Mouse (Mus musculus) kidney, embryonic 15.5 days (tissue): ENCODE results near the gene Ikzf4. TPM values are rescaled to one million over a fixed set of nuclear protein-coding genes. Genes with fewer than 3 reads are reported as not detected.
"Not testable (repeated sequence)": the region's sequence is repeated elsewhere in the genome, so short reads cannot be mapped to it uniquely, and the experiment has no call there.

ENCODE experiments used
- ATAC-seq: fragments of 200-750 bp; cut with Nextera tagmentation; replicated peaks from 2 replicates; pipeline ENCODE4 v1.8.0; 2017; ENCODE audit warnings: moderate TSS enrichment; ENCODE audit not compliant: low FRiP score
- H3K27ac ChIP-seq: fragments of 300-500 bp; sonication (generic); 2 replicates; pipeline ENCODE4 v1.5.1; 2015; ENCODE audit warnings: mild to moderate bottlenecking, inconsistent platforms
- H3K27me3 ChIP-seq: fragments of 300-500 bp; sonication (generic); 2 replicates; pipeline ENCODE4 v1.6.1; 2015; ENCODE audit warnings: inconsistent platforms
- H3K36me3 ChIP-seq: fragments of 300-500 bp; sonication (generic); 2 replicates; pipeline ENCODE4 v1.6.1; 2015; ENCODE audit warnings: inconsistent platforms
- H3K4me1 ChIP-seq: fragments of 300-500 bp; sonication (generic); 2 replicates; pipeline ENCODE4 v1.6.1; 2015; ENCODE audit warnings: inconsistent platforms
- H3K4me2 ChIP-seq: fragments of 300-500 bp; sonication (generic); 2 replicates; pipeline ENCODE4 v1.6.1; 2015; ENCODE audit warnings: moderate library complexity, mild to moderate bottlenecking, inconsistent platforms
- H3K4me3 ChIP-seq: fragments of 300-500 bp; sonication (generic); replicated peaks from 2 replicates; pipeline ENCODE4 v1.5.1; 2015; ENCODE audit warnings: mild to moderate bottlenecking, inconsistent platforms
- H3K9ac ChIP-seq: fragments of 300-500 bp; sonication (generic); 2 replicates; pipeline ENCODE4 v1.6.1; 2015; ENCODE audit warnings: mild to moderate bottlenecking, inconsistent platforms
- H3K9me3 ChIP-seq: fragments of 300-500 bp; sonication (generic); replicated peaks from 2 replicates; pipeline ENCODE4 v1.6.1; 2016; ENCODE audit warnings: inconsistent platforms
- WGBS: fragments of 180-500 bp; shearing (Covaris S2); methylation state at CpG from one replicate; pipeline ENCODE4 v1.1.7; 2015; ENCODE audit warnings: mixed read lengths; 5-methylcytosine and 5-hydroxymethylcytosine counted together
- polyA plus RNA-seq: library from polyadenylated mRNA; unstranded; fragments of >200 nt; fragmentation: Nextera tagmentation; extraction: Ambion mirVana; gene quantifications from 2 replicates; pipeline ENCODE4 v1.2.1, GENCODE M21; 2015

Gene Ikzf4
- polyA plus RNA-seq, 1 experiment from 2014 or later, result 2.2 TPM

DNA sequence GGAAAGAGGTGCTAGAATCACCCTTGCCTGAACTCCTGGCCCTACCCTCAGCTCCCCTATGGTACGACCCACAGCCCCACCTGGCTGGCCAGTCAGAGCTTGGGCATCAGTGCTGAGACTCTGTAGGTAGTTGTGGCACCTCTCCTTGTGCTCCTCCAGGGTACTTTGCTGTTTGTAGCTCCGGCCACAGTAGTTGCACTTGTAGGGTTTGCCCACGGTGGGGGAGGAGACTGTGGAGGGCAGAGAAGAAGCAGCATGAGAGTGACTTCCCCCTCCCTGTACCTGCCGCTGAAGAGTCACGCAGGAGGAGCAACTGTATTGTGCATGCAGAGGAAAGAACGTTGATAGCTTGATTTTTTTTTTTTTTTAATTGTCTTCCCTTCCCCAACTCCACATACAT is 9.2 kb downstream of the Ikzf4 start:
- H3K27ac ChIP-seq, result no peak overlapping the region
- peaks cover 16% of the 10 kb centered on the region for H3K36me3 ChIP-seq
- WGBS, result 55% methylated on average over 6 of the region's 6 CpGs
- H3K4me2 ChIP-seq, result peak overlapping the region; percentile 14; the same call in 1 of the 2 replicates
- H3K4me1 ChIP-seq, result 0 out of 2 replicates have a peak, but pooled peaks cover 4% of the 10 kb centered on the region
- H3K27me3 ChIP-seq, result no peaks in the 10 kb centered on the region
- ATAC-seq, result 0 out of 2 replicates have a peak, but pooled peaks have one; percentile 3
- H3K9ac ChIP-seq, result 0 out of 2 replicates have a peak overlapping the region, but pooled peaks have one; percentile 18
- H3K9me3 ChIP-seq, result no peaks in the 10 kb centered on the region
- no peak overlapping the region for H3K4me3 ChIP-seq

DNA sequence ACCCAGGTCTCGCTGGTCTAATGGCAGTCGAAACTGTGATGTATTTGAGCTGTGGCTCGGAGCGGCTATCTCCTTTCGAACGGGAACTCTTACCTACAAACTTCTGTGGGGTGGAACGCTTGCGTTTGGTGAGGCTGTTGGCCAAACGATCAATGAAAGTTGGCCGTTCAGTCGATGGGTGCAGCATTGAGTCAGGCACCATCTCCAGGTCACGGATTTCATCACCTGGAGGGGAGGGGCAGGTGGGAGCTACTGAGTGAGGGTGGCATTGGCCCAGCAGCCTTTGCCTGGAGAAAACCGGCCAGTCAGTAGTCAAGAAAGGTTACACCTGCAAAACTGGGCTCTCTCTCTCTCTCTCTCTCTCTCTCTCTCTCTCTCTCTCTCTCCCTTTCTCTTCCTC is 10.1 kb downstream of the Ikzf4 start:
- no peak overlapping the region for H3K4me2 ChIP-seq
- H3K36me3 ChIP-seq, result peaks cover 16% of the 10 kb centered on the region
- H3K27me3 ChIP-seq, result no peaks in the 10 kb centered on the region
- H3K4me3 ChIP-seq, result no peak overlapping the region
- no peak for ATAC-seq
- 94% methylated on average over 13 of the region's 13 CpGs for WGBS
- 0 out of 2 replicates have a peak, but pooled peaks cover 4% of the 10 kb centered on the region for H3K4me1 ChIP-seq
- H3K9me3 ChIP-seq, result no peaks in the 10 kb centered on the region
- no peak overlapping the region for H3K9ac ChIP-seq
- no peak overlapping the region for H3K27ac ChIP-seq

DNA sequence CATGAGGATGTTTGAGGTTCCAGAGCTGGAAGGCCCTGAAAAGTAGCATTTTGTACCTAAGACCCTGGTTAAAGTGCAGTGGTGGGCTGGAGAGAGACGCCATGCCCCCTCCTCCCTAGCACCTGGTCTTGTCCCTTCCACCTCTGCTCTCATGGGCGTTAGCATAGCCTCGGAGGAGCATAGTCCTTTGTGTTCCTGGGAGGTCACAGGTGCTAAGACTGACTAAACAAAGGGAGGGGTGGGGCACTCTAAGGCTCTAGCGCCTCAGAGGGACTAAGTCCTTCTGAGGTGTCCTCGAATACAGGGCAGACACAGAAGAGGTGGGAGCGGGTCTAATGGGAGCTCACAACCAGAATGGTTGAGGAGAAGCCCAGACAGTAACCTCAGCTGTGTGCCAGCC is 14.2 kb downstream of the Ikzf4 start:
- ATAC-seq, result no peak
- no peak overlapping the region for H3K27ac ChIP-seq
- H3K9me3 ChIP-seq, result no peaks in the 10 kb centered on the region
- 24% methylated on average over 6 of the region's 6 CpGs for WGBS
- H3K9ac ChIP-seq, result no peak overlapping the region
- no peak overlapping the region for H3K4me3 ChIP-seq
- H3K36me3 ChIP-seq, result peaks cover 16% of the 10 kb centered on the region
- H3K4me1 ChIP-seq, result no peaks in the 10 kb centered on the region
- no peak overlapping the region for H3K4me2 ChIP-seq
- no peaks in the 10 kb centered on the region for H3K27me3 ChIP-seq

DNA sequence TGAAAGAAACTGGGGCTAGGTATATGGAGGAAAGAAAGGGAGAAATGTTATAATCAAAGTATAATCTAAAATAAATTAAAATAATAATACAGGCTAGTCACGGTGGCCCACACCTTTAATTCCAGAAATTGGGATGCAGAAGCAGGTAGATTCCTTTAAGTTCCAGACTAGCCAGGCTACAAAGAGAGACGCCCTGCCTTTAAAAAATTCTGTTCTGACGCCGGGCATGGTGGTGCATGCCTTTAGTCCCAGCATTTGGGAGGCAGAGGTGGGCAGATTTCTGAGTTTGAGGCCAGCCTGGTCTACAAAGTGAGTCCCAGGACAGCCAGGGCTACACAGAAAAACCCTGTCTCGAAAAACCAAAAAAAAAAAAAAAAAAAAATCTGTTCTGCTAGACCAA is 15.5 kb downstream of the Ikzf4 start:
- ATAC-seq, H3K4me1 ChIP-seq, H3K27me3 ChIP-seq, H3K4me2 ChIP-seq, H3K4me3 ChIP-seq, H3K27ac ChIP-seq, H3K9ac ChIP-seq, H3K9me3 ChIP-seq: not testable (repeated sequence)
- 82% methylated on average over 5 of the region's 5 CpGs for WGBS
- H3K36me3 ChIP-seq, result peaks cover 13% of the 10 kb centered on the region

DNA sequence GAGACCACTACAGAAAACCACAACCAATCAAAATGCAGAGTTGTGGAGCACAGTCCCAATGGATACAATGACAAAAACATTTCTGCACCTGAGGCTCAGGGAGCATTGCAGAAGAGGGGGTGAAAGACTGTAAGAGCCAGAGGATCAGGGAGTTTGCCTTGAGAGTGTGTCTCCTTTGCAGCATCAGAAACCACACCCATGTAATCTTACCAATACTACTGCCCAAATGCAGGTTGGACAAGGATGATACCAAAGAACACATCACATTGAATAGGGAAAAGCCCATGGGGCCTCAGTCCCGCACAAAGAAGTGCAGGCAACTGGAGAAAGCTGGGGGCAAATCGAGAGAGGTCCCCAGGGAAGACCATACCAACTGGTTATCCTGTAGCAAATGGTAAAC is 16.0 kb downstream of the Ikzf4 start:
- Histone ChIP-seq H3K27me3 (no peaks in the 10 kb centered on the region), H3K4me2 (no peak overlapping the region), H3K27ac (no peak overlapping the region), H3K9ac (no peak overlapping the region), H3K36me3 (peaks cover 16% of the 10 kb centered on the region), H3K4me1 (peaks cover 9% of the 10 kb centered on the region), H3K9me3 (no peaks in the 10 kb centered on the region), H3K4me3 (no peak overlapping the region)
- WGBS, result 83% methylated on average over 2 of the region's 2 CpGs
- no peak for ATAC-seq

DNA sequence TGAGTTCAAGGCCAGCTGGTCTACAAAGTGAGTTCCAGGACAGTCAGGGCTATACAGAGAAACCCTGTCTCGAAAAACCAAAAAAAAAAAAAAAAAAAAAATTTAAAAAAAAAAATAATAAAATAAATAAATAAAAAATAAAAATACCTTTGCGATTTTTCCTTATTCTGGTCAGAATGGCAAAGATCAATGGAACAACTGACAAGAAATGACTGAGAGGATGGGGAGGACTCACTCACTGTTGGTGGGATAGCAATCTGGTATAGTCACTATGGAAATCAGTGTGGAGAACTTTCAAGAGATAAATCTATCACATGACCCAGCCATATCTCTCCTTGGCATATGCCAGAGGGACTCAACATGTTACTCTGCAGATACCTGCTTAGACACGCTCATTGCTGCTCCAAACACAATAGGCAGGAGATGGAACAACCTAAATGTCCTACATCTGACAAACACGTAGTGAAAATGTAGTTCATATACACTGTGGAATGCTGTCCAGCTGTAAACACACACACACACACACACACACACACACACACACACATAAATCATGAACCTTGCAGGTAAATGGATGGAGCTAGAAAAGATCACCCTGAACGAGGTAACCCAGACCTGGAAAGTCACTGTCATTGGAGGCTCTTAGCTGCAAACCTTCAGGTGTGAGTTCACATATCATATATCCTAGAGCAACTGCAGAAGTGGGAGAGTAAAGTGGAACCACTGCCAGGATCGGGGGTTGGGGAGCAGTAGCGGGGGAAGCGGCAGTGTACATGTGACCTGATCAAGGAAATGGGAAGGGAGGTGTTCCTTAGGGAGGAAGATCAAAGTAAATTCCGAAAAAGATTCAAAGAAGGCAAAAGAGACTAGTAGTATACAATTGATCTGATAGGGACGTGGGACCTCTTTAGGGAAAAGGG is 18.1 kb downstream of the Ikzf4 start:
- Histone ChIP-seq H3K27ac (no peak overlapping the region), H3K27me3 (no peaks in the 10 kb centered on the region), H3K9me3 (no peaks in the 10 kb centered on the region), H3K4me3 (no peak overlapping the region), H3K4me2 (no peak overlapping the region), H3K4me1 (peaks cover 9% of the 10 kb centered on the region), H3K9ac (no peak overlapping the region), H3K36me3 (peaks cover 28% of the 10 kb centered on the region)
- ATAC-seq, result no peak
- WGBS, result 79% methylated on average over 10 of the region's 10 CpGs

DNA sequence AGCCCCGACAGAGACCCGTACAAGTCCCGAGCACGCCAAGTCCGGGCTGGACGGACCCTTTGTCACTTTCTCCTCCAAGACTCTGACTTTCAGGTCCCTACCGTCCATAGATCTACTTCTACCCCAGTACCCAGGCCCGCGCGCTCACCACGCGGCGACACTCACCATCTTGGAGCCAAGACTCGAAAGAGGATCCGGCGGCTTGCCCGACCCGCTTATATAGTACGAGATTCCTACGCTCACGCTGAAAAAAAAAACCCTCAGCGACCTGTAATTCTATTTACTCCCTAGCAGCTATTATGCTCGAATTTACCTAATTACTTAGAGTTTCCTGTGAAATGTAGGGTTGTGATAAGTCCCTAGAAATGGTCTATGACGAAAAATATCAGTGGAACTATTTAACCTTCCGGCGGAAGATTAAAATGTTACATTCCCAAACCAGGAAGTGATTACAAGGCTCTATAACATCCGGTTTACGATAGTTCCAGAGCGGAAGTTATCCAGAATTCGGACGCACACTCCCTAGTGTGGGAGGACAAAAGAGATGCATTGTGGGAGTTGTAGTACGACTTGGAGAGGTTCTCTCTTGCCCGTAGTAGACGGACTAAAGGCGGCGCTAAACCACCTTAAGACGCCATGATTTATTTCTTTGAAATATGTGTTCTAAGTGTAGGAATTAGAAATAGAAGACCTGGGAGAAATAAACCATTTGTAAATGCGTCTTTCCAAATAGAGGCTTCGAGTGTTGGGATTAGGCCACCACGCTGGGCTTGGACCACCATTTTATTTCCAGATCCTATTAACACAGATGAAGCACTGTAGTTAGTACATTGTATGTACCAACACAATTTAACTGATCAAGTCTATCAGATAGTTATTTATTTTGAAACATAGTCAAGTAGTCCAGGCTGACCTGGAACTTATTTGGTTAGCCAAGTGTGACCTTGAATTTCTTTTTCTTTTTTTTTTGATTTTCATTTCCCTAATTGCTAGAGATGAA is 19.2 kb downstream of the Ikzf4 start, which contains the start of gene Rps26:
Rps26 (minus strand) TSS at position 437 of the 1,000 bp plus-strand sequence.
- H3K36me3 ChIP-seq, result peaks cover 32% of the 10 kb centered on the region
- ATAC-seq, result peak; percentile 97
- under 1% methylated on average over 40 of the region's 40 CpGs for WGBS

DNA sequence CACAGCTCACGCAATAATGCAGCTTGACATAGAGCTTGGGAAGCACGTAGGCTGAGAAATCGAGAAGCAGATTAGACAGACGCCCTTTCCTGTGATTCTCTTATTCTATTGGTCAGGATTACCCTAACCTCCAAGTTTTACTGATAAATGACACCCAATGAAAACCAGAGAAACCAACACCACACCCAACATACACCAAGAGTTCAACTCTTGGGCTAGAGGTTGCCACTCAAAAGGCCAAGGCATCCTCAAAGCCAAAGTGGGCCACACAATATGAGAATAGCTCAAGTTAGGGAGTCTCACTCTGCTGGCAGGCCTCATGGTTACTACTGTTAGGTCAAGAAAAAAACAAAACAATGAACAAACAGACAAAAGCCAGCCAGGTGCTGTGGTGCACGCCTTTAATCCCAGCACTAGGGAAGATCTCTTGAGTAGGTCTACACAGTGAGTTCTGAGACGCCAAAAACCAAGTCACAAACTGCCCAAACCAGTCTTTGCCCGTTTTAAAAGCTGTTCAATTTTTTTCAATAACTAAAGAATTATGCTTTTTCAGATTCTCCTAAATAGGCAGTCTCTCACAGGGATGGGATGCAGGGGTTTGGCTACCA is 20.4 kb downstream of the Ikzf4 start:
- H3K9me3 ChIP-seq, result no peaks in the 10 kb centered on the region
- H3K4me2 ChIP-seq, result peak overlapping the region; percentile 84
- WGBS, result 41% methylated on average over 7 of the region's 7 CpGs
- no peaks in the 10 kb centered on the region for H3K27me3 ChIP-seq
- peaks cover 9% of the 10 kb centered on the region for H3K4me1 ChIP-seq
- peak overlapping the region; percentile 97 for H3K4me3 ChIP-seq
- peak overlapping the region; percentile 95 for H3K9ac ChIP-seq
- peak overlapping the region; percentile 83 for H3K27ac ChIP-seq
- no peak for ATAC-seq
- H3K36me3 ChIP-seq, result peaks cover 32% of the 10 kb centered on the region

More for the DNA sequence above, 19.2 kb downstream of the Ikzf4 start, which contains the start of gene Rps26:
- Histone ChIP-seq H3K4me2 (peak within 1 kb of the TSS; percentile 84), H3K9ac (peak within 1 kb of the TSS; percentile 95), H3K4me3 (peak within 1 kb of the TSS; percentile 97), H3K4me1 (peaks cover 9% of the 10 kb centered on the region), H3K27me3 (no peaks in the 10 kb centered on the region), H3K27ac (peak within 1 kb of the TSS; percentile 83), H3K9me3 (no peaks in the 10 kb centered on the region)

DNA sequence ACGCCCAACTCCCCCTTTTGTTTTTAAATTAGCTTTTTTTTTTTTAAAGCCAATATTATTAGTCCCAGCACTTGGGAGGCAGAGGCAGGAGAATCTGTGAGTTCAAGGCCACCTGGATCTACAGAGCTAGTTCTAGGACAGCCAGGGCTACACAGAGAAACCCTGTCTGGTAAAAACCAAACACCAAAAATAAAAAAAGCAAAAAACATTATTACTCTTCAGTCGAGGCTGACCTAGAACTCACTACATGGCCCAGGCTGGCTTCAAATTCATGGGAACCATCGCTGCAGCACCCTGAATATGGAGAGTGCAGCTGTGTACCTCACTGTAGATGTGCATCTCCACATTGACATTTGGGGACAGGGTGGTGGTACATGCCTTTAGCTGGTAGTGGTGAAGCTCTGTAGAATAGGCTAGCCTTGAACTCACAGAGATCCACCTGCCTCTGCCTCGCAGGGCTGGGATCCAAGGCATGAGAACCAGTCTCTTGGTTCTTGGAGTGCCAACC is 22.6 kb downstream of the Ikzf4 start:
- 90% methylated on average over 4 of the region's 4 CpGs for WGBS
- not testable (repeated sequence) for H3K9ac ChIP-seq, H3K4me1 ChIP-seq, H3K4me2 ChIP-seq, ATAC-seq, H3K27me3 ChIP-seq, H3K27ac ChIP-seq, H3K9me3 ChIP-seq, H3K4me3 ChIP-seq
- H3K36me3 ChIP-seq, result peaks cover 32% of the 10 kb centered on the region

DNA sequence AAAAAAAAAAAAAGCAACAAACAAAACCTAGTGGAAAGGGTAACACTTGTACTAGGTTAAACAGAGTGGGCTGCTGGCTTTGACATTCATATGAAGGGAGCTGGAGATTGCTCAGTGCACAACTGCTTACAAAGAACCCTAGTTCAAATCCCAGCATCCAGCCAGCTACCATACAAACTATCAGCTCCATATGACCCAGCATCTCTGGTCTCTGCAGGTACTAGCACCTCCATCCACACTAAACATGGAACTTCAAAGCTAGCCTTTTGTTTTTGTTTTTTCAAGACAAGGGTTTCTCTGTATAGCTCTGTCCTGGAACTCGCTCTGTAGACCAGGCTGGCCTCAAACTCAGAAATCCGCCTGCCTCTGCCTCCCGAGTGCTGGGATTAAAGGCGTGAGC is 23.1 kb downstream of the Ikzf4 start:
- no peak for ATAC-seq
- no peaks in the 10 kb centered on the region for H3K27me3 ChIP-seq
- H3K4me2 ChIP-seq, result no peak overlapping the region
- peaks cover 32% of the 10 kb centered on the region for H3K36me3 ChIP-seq
- peaks cover 9% of the 10 kb centered on the region for H3K4me1 ChIP-seq
- H3K9ac ChIP-seq, result no peak overlapping the region
- H3K4me3 ChIP-seq, result no peak overlapping the region
- no peak overlapping the region for H3K27ac ChIP-seq
- no peaks in the 10 kb centered on the region for H3K9me3 ChIP-seq
- WGBS, result 88% methylated on average over 4 of the region's 4 CpGs

DNA sequence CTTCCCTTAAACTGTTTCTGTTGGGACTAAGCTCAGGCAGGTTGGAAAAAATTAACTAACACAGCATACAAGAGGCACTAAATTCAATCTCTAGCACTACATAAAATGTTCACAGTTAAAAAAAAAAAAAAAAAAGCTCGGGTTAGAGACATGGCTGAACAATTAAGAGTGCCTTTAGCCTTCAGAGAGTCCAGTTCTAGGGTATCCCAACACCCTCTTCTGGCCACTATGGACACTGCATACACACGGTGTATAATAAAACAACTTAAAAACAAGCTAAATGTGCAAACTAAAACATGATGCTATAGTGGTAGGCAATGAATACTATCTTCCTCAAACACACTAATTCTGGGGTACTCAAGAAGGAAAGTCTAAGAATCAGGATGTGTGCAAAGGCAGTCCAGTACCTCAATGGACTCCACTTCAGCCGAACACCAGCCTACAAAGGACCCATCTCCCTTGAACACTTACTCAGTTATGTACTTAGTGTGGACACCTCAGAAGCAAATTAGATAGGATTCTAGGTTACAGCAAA is 23.7 kb downstream of the Ikzf4 start:
- H3K9me3 ChIP-seq, result no peaks in the 10 kb centered on the region
- WGBS, result 73% methylated on average over 3 of the region's 3 CpGs
- no peak overlapping the region for H3K9ac ChIP-seq
- H3K4me3 ChIP-seq, result no peak overlapping the region
- peaks cover 9% of the 10 kb centered on the region for H3K4me1 ChIP-seq
- no peak overlapping the region for H3K4me2 ChIP-seq
- no peak for ATAC-seq
- no peak overlapping the region for H3K27ac ChIP-seq
- no peaks in the 10 kb centered on the region for H3K27me3 ChIP-seq
- H3K36me3 ChIP-seq, result peaks cover 32% of the 10 kb centered on the region
